9 mouse cellular contexts compared by ENCODE assay signal in the genomic region with DNA sequence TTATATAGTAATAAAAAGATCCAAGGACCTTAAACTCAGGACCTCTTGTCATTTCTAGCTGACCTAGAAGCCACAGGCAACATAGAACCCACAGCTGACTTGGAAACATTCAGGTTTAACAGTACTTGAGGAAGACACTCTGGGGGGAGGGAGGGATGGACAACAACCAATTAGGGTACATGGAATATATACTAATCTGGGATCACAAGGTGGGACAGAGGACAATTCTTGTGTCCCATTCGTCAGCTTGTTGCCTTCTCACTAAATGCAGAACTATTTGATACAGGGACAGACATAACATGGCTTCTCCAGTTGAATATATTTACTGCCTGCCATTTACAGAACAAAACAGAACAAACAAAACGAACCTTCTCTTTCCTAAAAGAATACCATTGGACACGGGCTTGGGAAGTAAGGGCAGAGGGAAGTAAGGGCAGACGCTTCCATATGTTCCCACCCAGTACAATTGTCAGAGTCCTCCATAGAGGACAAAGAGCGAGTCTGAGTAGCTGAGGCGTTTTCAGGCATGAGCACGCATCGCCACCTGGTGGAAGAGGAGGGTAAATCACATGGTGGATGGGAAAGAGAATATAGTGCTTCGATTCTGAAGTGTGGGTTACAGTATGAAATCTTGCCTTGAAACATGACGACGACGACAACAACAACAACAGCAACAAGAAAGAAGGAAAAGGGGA. TPM values are rescaled to one million over a fixed set of nuclear protein-coding genes. Genes with fewer than 3 reads are reported as not detected.
DNase-seq lines count a peak whose midpoint lies in the region; ATAC-seq lines count a peak whose summit lies in the region.
"Had no signal": no experiment of that assay in that cellular context is flagged by ENCODE, and none has a peak within 500 bp of the region (broad histone marks: within the 10 kb centered on the region; RNA-seq: fewer than 3 reads in every experiment).

No protein-coding gene starts in this region.

- H3K4me1 ChIP-seq in embryonic facial prominence, embryonic 10.5 days: no peaks in the 10 kb centered on the region
- H3K4me1 ChIP-seq in kidney, embryonic 14.5 days (ENCODE audit: control insufficient read depth, insufficient read depth, low read length): 0 out of 2 replicates have a peak, but pooled peaks cover 4% of the 10 kb centered on the region
- H3K4me1 ChIP-seq in liver, embryonic 15.5 days (replicated peaks): peaks cover 21% of the 10 kb centered on the region
- peaks cover 5% of the 10 kb centered on the region; the same call in 1 of the 2 replicates for H3K4me1 ChIP-seq in neural tube, embryonic 11.5 days (ENCODE audit: control insufficient read depth, insufficient read depth, low read length)

- H3K36me3 ChIP-seq in embryonic facial prominence, embryonic 10.5 days (replicated peaks): no peaks in the 10 kb centered on the region
- H3K36me3 ChIP-seq in kidney, embryonic 14.5 days (ENCODE audit: control insufficient read depth, insufficient read depth, low read length): no peaks in the 10 kb centered on the region
- H3K36me3 ChIP-seq in liver, embryonic 15.5 days (replicated peaks): no peaks in the 10 kb centered on the region
- H3K36me3 ChIP-seq in neural tube, embryonic 11.5 days (ENCODE audit: control insufficient read depth, insufficient read depth, low read length): no peaks in the 10 kb centered on the region

- no peak overlapping the region for H3K9ac ChIP-seq in kidney, embryonic 14.5 days (ENCODE audit: low read depth, low read length)
- no peak overlapping the region for H3K9ac ChIP-seq in liver, embryonic 15.5 days
- no peak overlapping the region for H3K9ac ChIP-seq in neural tube, embryonic 11.5 days (ENCODE audit: low read length)

- no peak overlapping the region for H3K4me3 ChIP-seq in embryonic facial prominence, embryonic 10.5 days
- no peak overlapping the region for H3K4me3 ChIP-seq in kidney, embryonic 14.5 days (ENCODE audit: low read length)
- H3K4me3 ChIP-seq in liver, embryonic 15.5 days (replicated peaks): no peak overlapping the region
- no peak overlapping the region for H3K4me3 ChIP-seq in neural tube, embryonic 11.5 days (ENCODE audit: low read depth, low read length)

- H3K27ac ChIP-seq in embryonic facial prominence, embryonic 10.5 days (replicated peaks): no peak overlapping the region
- H3K27ac ChIP-seq in kidney, embryonic 14.5 days (ENCODE audit: low read depth, low read length): no peak overlapping the region
- H3K27ac ChIP-seq in liver, embryonic 15.5 days (replicated peaks): no peak overlapping the region
- no peak overlapping the region for H3K27ac ChIP-seq in neural tube, embryonic 11.5 days (ENCODE audit: low read depth, low read length)

- no peaks in the 10 kb centered on the region for H3K27me3 ChIP-seq in embryonic facial prominence, embryonic 10.5 days (replicated peaks; ENCODE audit: low read depth, poor library complexity, severe bottlenecking)
- no peaks in the 10 kb centered on the region for H3K27me3 ChIP-seq in kidney, embryonic 14.5 days (ENCODE audit: control insufficient read depth, insufficient read depth, low read length)
- H3K27me3 ChIP-seq in liver, embryonic 15.5 days: no peaks in the 10 kb centered on the region
- H3K27me3 ChIP-seq in neural tube, embryonic 11.5 days (ENCODE audit: control insufficient read depth, insufficient read depth, low read length): no peaks in the 10 kb centered on the region

- peak; percentile 86 for ATAC-seq in kidney, embryonic 14.5 days (ENCODE audit: low FRiP score, low TSS enrichment)
- peak; percentile 44; the same call in 1 of the 2 replicates for ATAC-seq in liver, embryonic 15.5 days (ENCODE audit: insufficient read depth)
- peak; percentile 88 for ATAC-seq in neural tube, embryonic 11.5 days (ENCODE audit: insufficient read depth, low FRiP score, low TSS enrichment)

- WGBS in embryonic facial prominence, embryonic 10.5 days: 28% methylated on average over 12 of the region's 12 CpGs
- WGBS in kidney, embryonic 14.5 days: 17% methylated on average over 12 of the region's 12 CpGs
- 6% methylated on average over 12 of the region's 12 CpGs for WGBS in liver, embryonic 15.5 days (ENCODE audit: insufficient replicate concordance)
- WGBS in neural tube, embryonic 11.5 days: 18% methylated on average over 12 of the region's 12 CpGs

- no peaks in the 10 kb centered on the region for H3K9me3 ChIP-seq in embryonic facial prominence, embryonic 10.5 days
- no peaks in the 10 kb centered on the region for H3K9me3 ChIP-seq in kidney, embryonic 14.5 days (ENCODE audit: control insufficient read depth, low read length)
- H3K9me3 ChIP-seq in liver, embryonic 15.5 days (replicated peaks): no peaks in the 10 kb centered on the region
- no peaks in the 10 kb centered on the region for H3K9me3 ChIP-seq in neural tube, embryonic 11.5 days (ENCODE audit: control insufficient read depth, low read length)

- no peak overlapping the region for H3K4me2 ChIP-seq in kidney, embryonic 14.5 days (replicated peaks; ENCODE audit: low read depth, low read length)
- H3K4me2 ChIP-seq in liver, embryonic 15.5 days: no peak overlapping the region
- H3K4me2 ChIP-seq in neural tube, embryonic 11.5 days (ENCODE audit: low read depth): no peak overlapping the region

- DNase-seq in CD4-positive, CD25-positive, alpha-beta regulatory T cell, adult 2 months (ENCODE audit: low read depth, low spot score): peak; percentile 77
- peak; percentile 84 for DNase-seq in adrenal gland, postnatal 10 days
- DNase-seq in embryonic facial prominence, embryonic 10.5 days (ENCODE audit: low spot score): peak; percentile 80
- peak; percentile 62 for DNase-seq in heart, adult 8-10 months (ENCODE audit: low spot score)
- peak; percentile 77 for DNase-seq in neural tube, embryonic 11.5 days (ENCODE audit: low spot score)
- DNase-seq in testis, postnatal 10 days (ENCODE audit: low spot score): peak; percentile 83

RNA-seq across cellular contexts. Expression of a gene that starts 18.6 kb away (rescaled TPM):
- total RNA-seq in adrenal gland, postnatal 10 days (2021): not detected
- polyA plus RNA-seq in embryonic facial prominence, embryonic 10.5 days (2016; fragmentation: Nextera tagmentation; extraction: Ambion mirVana): not detected in 2 replicates
- not detected for total RNA-seq in heart, adult 8-10 months (2022)
- polyA plus RNA-seq in kidney, embryonic 14.5 days (2014; fragmentation: Nextera tagmentation; extraction: Ambion mirVana): not detected in 2 replicates
- polyA plus RNA-seq in liver, embryonic 15.5 days (2015; fragmentation: Nextera tagmentation; extraction: Ambion mirVana): 0.07 TPM in 1 of 2 replicates, not detected in the other
- not detected in 2 replicates for polyA plus RNA-seq in neural tube, embryonic 11.5 days (2014; fragmentation: Nextera tagmentation; extraction: Ambion mirVana)
- total RNA-seq: gastrocnemius, adult 8-10 months had no signal

RNA-seq across cellular contexts. Expression of a gene that starts 26.1 kb away (rescaled TPM):
- total RNA-seq in adrenal gland, postnatal 10 days (2021): 100 to 1,000 TPM; 141 to 191 TPM
- 44.9 and 46.5 TPM in 2 replicates for polyA plus RNA-seq in embryonic facial prominence, embryonic 10.5 days (2016; fragmentation: Nextera tagmentation; extraction: Ambion mirVana)
- total RNA-seq in heart, adult 8-10 months (2022): 100 to 1,000 TPM; 118 to 204 (median 178) TPM
- polyA plus RNA-seq in kidney, embryonic 14.5 days (2014; fragmentation: Nextera tagmentation; extraction: Ambion mirVana): 16.7 and 22.4 TPM in 2 replicates
- polyA plus RNA-seq in liver, embryonic 15.5 days (2015; fragmentation: Nextera tagmentation; extraction: Ambion mirVana): 26.3 and 27.7 TPM in 2 replicates
- 24.3 and 24.6 TPM in 2 replicates for polyA plus RNA-seq in neural tube, embryonic 11.5 days (2014; fragmentation: Nextera tagmentation; extraction: Ambion mirVana)

RNA-seq across cellular contexts. Expression of a gene that starts 32.5 kb away (rescaled TPM):
- total RNA-seq in adrenal gland, postnatal 10 days (2021): 1 to 10 TPM; 1.2 to 1.7 TPM
- not detected in 2 replicates for polyA plus RNA-seq in embryonic facial prominence, embryonic 10.5 days (2016; fragmentation: Nextera tagmentation; extraction: Ambion mirVana)
- under 1 TPM in 1 of 4 experiments, not detected in 3; 0.35 TPM for total RNA-seq in heart, adult 8-10 months (2022)
- not detected in 2 replicates for polyA plus RNA-seq in kidney, embryonic 14.5 days (2014; fragmentation: Nextera tagmentation; extraction: Ambion mirVana)
- 0.70 and 0.76 TPM in 2 replicates for polyA plus RNA-seq in liver, embryonic 15.5 days (2015; fragmentation: Nextera tagmentation; extraction: Ambion mirVana)
- polyA plus RNA-seq in neural tube, embryonic 11.5 days (2014; fragmentation: Nextera tagmentation; extraction: Ambion mirVana): not detected in 2 replicates
- total RNA-seq: gastrocnemius, adult 8-10 months had no signal

RNA-seq across cellular contexts. Expression of a gene that starts 46.7 kb away (rescaled TPM):
- total RNA-seq in adrenal gland, postnatal 10 days (2021): not detected
- polyA plus RNA-seq in embryonic facial prominence, embryonic 10.5 days (2016; fragmentation: Nextera tagmentation; extraction: Ambion mirVana): not detected in 2 replicates
- total RNA-seq in heart, adult 8-10 months (2022): not detected
- 24.0 and 38.3 TPM in 2 replicates for polyA plus RNA-seq in kidney, embryonic 14.5 days (2014; fragmentation: Nextera tagmentation; extraction: Ambion mirVana)
- 0.02 TPM in 1 of 2 replicates, not detected in the other for polyA plus RNA-seq in liver, embryonic 15.5 days (2015; fragmentation: Nextera tagmentation; extraction: Ambion mirVana)
- not detected in 2 replicates for polyA plus RNA-seq in neural tube, embryonic 11.5 days (2014; fragmentation: Nextera tagmentation; extraction: Ambion mirVana)
- total RNA-seq: gastrocnemius, adult 8-10 months had no signal

RNA-seq across cellular contexts. Expression of a gene that starts 52.1 kb away (rescaled TPM):
- under 1 TPM in 1 of 2 experiments, not detected in 1; 0.09 TPM for total RNA-seq in adrenal gland, postnatal 10 days (2021)
- 0.06 TPM in 1 of 2 replicates, not detected in the other for polyA plus RNA-seq in embryonic facial prominence, embryonic 10.5 days (2016; fragmentation: Nextera tagmentation; extraction: Ambion mirVana)
- total RNA-seq in heart, adult 8-10 months (2022): under 1 TPM in 2 of 4 experiments, not detected in 2; 0.20 to 0.31 TPM
- polyA plus RNA-seq in kidney, embryonic 14.5 days (2014; fragmentation: Nextera tagmentation; extraction: Ambion mirVana): not detected in 2 replicates
- 1.2 and 1.3 TPM in 2 replicates for polyA plus RNA-seq in liver, embryonic 15.5 days (2015; fragmentation: Nextera tagmentation; extraction: Ambion mirVana)
- polyA plus RNA-seq in neural tube, embryonic 11.5 days (2014; fragmentation: Nextera tagmentation; extraction: Ambion mirVana): not detected in 2 replicates
